Mouse (Mus musculus) gastrocnemius, adult 8-10 months (tissue): ENCODE results near the gene 2810004N23Rik. TPM values are rescaled to one million over a fixed set of nuclear protein-coding genes. Genes with fewer than 3 reads are reported as not detected.
A peak's percentile ranks its signal among the peaks of the same experiment; 100 is the strongest.

Source experiments
- DNase-seq, 2 experiments: peaks; one replicate each; pipeline ENCODE4 v3.0.0; 2022; ENCODE audit warnings: low spot score in 2 of 2
- total RNA-seq, 4 experiments: library from RNA; stranded (reverse); gene quantifications; 2 replicates each; pipeline ENCODE4 v1.2.4; 2022

2810004N23Rik gene
- total RNA-seq, result 10 to 100 TPM; 31.8 to 34.8 (median 33.5) TPM

GRCm38 (mm10) chr8:124862321-124863162 lies at the start of gene 2810004N23Rik, which contains the start of gene Gnpat:
TSS of gene 2810004N23Rik (minus strand) at chr8:124863120.
TSS of gene Gnpat (plus strand) at chr8:124863033.
- peak; percentile 86 to 89 for DNase-seq

GRCm38 (mm10) chr8:124911938-124912872 lies 49.3 kb upstream of the 2810004N23Rik start:
- DNase-seq, result no peak

GRCm38 (mm10) chr8:124910349-124910748 lies 47.4 kb upstream of the 2810004N23Rik start:
- no peak for DNase-seq

GRCm38 (mm10) chr8:124909936-124910335 lies 47.0 kb upstream of the 2810004N23Rik start:
- peak in 1 of 2 experiments; percentile 38 for DNase-seq

GRCm38 (mm10) chr8:124905482-124905881 lies 42.6 kb upstream of the 2810004N23Rik start:
- DNase-seq, result no peak

- DNase-seq, result no peak
Measured at GRCm38 (mm10) chr8:124903198-124903597, 40.3 kb upstream of the 2810004N23Rik start.

- DNase-seq, result no peak
Measured at GRCm38 (mm10) chr8:124898251-124898905, 35.5 kb upstream of the 2810004N23Rik start.

GRCm38 (mm10) chr8:124897386-124898250 lies 34.7 kb upstream of the 2810004N23Rik start, which contains the start of the genes Exoc8 and Sprtn:
TSS of gene Exoc8 (minus strand) at chr8:124897705.
TSS of gene Sprtn (plus strand) at chr8:124897886.
- peak; percentile 87 to 92 for DNase-seq

GRCm38 (mm10) chr8:124896632-124897385 lies 33.9 kb upstream of the 2810004N23Rik start:
- DNase-seq, result peak; percentile 64 to 74

GRCm38 (mm10) chr8:124896010-124896631 lies 33.2 kb upstream of the 2810004N23Rik start:
- no peak for DNase-seq

- DNase-seq, result no peak
Measured at GRCm38 (mm10) chr8:124892596-124892995, 29.7 kb upstream of the 2810004N23Rik start.

GRCm38 (mm10) chr8:124888385-124888784 lies 25.5 kb upstream of the 2810004N23Rik start:
- DNase-seq, result no peak

- no peak for DNase-seq
Measured at GRCm38 (mm10) chr8:124878946-124879526, 16.1 kb upstream of the 2810004N23Rik start.

GRCm38 (mm10) chr8:124878141-124878540 lies 15.2 kb upstream of the 2810004N23Rik start:
- no peak for DNase-seq

GRCm38 (mm10) chr8:124872690-124873089 lies 9.8 kb upstream of the 2810004N23Rik start:
- DNase-seq, result no peak

GRCm38 (mm10) chr8:124872081-124872480 lies 9.2 kb upstream of the 2810004N23Rik start:
- DNase-seq, result no peak

GRCm38 (mm10) chr8:124871474-124871873 lies 8.6 kb upstream of the 2810004N23Rik start:
- no peak for DNase-seq

GRCm38 (mm10) chr8:124869708-124870107 lies 6.8 kb upstream of the 2810004N23Rik start:
- peak in 1 of 2 experiments; percentile 48 for DNase-seq
